Mouse (Mus musculus): ENCODE measurements around the gene Chd4.

Chd4 gene

GRCm38 (mm10) chr6:125092372-125092771, 3.4 kb upstream of the Chd4 start:
- no peak for DNase-seq (ENCODE audit: low spot score)

- DNase-seq (ENCODE audit: low spot score) = peak; percentile 21
Observed at GRCm38 (mm10) chr6:125094843-125095242, 938 bp upstream of the Chd4 start.

GRCm38 (mm10) chr6:125096279-125096596, 457 bp downstream of the Chd4 start:
- no peak for DNase-seq (ENCODE audit: low spot score)

GRCm38 (mm10) chr6:125096597-125097345, 990 bp downstream of the Chd4 start:
- DNase-seq (ENCODE audit: low spot score) = peak; percentile 60

- no peak for DNase-seq (ENCODE audit: low spot score)
Observed at GRCm38 (mm10) chr6:125097346-125097689, 1.5 kb downstream of the Chd4 start.

- DNase-seq (ENCODE audit: low spot score) = no peak
Observed at GRCm38 (mm10) chr6:125097951-125098350, 2.2 kb downstream of the Chd4 start.

- DNase-seq (ENCODE audit: low spot score) = no peak
Observed at GRCm38 (mm10) chr6:125098513-125098912, 2.7 kb downstream of the Chd4 start.

- no peak for DNase-seq (ENCODE audit: low spot score)
Observed at GRCm38 (mm10) chr6:125099421-125099971, 3.7 kb downstream of the Chd4 start.

GRCm38 (mm10) chr6:125101444-125101843, 5.7 kb downstream of the Chd4 start:
- no peak for DNase-seq (ENCODE audit: low spot score)

- DNase-seq (ENCODE audit: low spot score) = no peak
Observed at GRCm38 (mm10) chr6:125104223-125104622, 8.4 kb downstream of the Chd4 start.

- DNase-seq (ENCODE audit: low spot score) = no peak
Observed at GRCm38 (mm10) chr6:125107705-125108104, 11.9 kb downstream of the Chd4 start.

- DNase-seq (ENCODE audit: low spot score) = no peak
Observed at GRCm38 (mm10) chr6:125109371-125109770, 13.6 kb downstream of the Chd4 start.

- peak; percentile 70 for DNase-seq (ENCODE audit: low spot score)
Observed at GRCm38 (mm10) chr6:125110927-125111326, 15.1 kb downstream of the Chd4 start.

GRCm38 (mm10) chr6:125112553-125112952, 16.8 kb downstream of the Chd4 start:
- DNase-seq (ENCODE audit: low spot score) = no peak

- no peak for DNase-seq (ENCODE audit: low spot score)
Observed at GRCm38 (mm10) chr6:125119387-125119786, 23.6 kb downstream of the Chd4 start.

GRCm38 (mm10) chr6:125128724-125129123, 32.9 kb downstream of the Chd4 start:
- no peak for DNase-seq (ENCODE audit: low spot score)

- no peak for DNase-seq (ENCODE audit: low spot score)
Observed at GRCm38 (mm10) chr6:125129710-125130402, 34.1 kb downstream of the Chd4 start.

- peak; percentile 99 for DNase-seq (ENCODE audit: low spot score)
Observed at GRCm38 (mm10) chr6:125131302-125132156, 35.7 kb downstream of the Chd4 start, which contains the start of gene Nop2. Nop2 (plus strand) TSS chr6:125131909.

GRCm38 (mm10) chr6:125132470-125132869, 36.7 kb downstream of the Chd4 start:
- no peak for DNase-seq (ENCODE audit: low spot score)

GRCm38 (mm10) chr6:125137002-125137671, 41.4 kb downstream of the Chd4 start:
- peak; percentile 47 for DNase-seq (ENCODE audit: low spot score)

- DNase-seq (ENCODE audit: low spot score) = no peak
Observed at GRCm38 (mm10) chr6:125139747-125140146, 44.0 kb downstream of the Chd4 start.

- no peak for DNase-seq (ENCODE audit: low spot score)
Observed at GRCm38 (mm10) chr6:125142436-125142835, 46.7 kb downstream of the Chd4 start.
